Mouse (Mus musculus): ENCODE measurements around the gene Psmb3.
"Not testable (repeated sequence)": the region's sequence is repeated elsewhere in the genome, so short reads cannot be mapped to it uniquely, and the experiment has no call there.

Gene Psmb3

DNA sequence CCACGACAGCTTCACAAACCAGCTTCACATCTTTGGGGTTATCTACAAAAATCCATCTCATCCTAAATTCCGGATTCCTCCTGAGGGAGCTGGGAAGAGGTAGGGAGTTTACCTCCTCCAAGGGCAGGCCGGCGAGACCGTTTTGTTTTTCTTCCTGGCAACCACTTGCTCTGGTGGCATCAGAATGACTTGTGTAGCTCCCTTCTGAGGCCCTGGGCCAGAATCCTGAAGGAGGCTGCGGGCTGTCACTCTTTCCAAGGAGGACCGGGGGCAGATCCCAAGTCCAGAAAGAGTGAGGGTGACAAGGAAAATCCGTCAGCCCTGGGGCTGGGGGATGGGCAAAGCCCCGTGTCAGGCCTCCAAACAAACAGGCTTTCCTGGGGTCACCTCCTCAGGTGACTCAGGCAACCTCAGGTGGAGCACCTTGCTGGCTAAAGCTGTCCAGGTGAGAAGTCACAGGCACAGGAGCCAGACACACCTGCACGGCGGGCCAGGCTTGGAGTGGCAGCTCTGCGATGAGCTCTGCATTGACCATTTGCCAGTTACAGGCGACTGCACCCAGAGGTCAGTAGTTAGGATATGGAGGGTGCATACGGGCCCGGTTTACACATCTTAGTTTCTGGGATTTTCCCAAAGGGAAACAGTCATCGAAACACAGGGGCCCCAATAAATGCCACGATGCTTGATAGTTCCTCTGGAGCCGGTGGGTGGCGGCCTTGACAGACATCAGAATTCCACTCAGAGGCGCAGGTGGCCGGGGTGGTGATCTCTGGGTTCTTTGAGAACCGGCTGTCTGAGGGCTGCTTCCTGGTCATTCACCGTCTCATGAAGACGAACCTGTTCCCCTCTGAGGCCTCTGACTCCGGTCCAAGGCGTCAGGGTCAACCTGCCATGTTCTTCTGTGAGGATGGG is 14.4 kb downstream of the Psmb3 start:
- no peak for DNase-seq (ENCODE audit: low read depth, low spot score)

DNA sequence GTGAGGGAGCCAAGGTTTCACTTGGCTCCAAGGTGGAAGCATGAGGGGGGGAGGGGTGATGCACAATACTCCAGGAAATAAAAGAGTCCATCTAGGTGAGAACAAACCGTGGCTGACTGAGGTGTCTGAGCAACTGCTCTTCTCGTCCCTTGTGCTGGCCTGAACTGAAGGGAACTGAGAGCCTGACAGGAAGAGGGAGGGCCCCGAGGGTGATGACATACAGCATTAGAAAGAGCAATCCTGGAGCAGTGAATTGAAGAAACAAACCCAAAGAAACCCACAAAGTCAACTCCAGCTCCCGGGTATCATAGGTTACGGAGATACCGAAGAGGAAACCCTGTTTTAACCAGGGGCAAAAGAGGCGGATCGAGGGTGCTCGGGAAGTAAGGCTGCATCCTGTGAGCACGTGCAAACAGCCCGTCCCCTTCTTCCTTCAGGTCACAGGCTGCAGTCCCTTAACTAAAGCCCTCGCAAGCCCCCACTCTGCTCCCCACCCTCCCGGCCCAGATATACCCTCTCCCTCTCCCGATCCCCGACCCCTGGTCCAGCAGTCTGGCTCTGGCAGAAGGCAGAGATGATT is 15.2 kb downstream of the Psmb3 start:
- no peak for DNase-seq (ENCODE audit: low read depth, low spot score)

DNA sequence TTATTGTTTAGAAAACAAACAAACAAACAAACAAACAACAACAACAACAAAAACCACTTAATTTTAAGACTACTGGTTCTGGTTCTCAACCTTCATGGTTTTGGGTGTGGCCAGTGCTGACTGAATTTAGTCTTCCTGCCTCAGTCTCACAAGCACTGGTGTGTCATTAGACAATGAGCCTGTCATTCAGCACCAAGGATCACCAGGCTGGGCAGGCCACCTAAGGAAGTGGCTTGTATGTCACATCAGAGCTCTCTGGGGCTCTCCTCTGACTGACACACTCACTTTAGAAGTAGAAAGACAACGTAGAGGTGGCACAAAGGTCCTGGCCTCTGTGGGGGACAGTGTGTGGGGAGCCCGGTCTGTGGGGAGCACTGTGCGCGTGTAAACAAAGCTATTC is 15.8 kb downstream of the Psmb3 start:
- no peak for DNase-seq (ENCODE audit: low read depth, low spot score)

DNA sequence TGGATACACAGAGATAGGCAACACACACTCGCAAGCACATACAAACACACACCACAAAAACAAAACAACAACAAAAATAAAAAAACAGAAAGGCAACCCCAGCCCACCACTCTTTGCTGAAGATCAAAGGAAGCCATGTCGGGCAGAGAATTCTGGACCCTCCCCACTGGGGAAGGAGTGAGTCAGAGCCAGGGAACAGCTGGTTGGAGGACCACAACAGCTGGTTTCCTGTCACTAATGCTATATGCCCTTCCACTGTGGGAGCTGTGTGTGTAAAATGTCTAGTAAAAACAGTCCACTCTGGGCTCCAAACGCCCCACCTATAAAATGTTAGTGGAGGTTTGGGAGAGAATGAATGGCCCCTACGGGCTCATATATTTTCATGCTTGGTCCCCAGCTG is 18.1 kb downstream of the Psmb3 start:
- DNase-seq (ENCODE audit: low read depth, low spot score): no peak

DNA sequence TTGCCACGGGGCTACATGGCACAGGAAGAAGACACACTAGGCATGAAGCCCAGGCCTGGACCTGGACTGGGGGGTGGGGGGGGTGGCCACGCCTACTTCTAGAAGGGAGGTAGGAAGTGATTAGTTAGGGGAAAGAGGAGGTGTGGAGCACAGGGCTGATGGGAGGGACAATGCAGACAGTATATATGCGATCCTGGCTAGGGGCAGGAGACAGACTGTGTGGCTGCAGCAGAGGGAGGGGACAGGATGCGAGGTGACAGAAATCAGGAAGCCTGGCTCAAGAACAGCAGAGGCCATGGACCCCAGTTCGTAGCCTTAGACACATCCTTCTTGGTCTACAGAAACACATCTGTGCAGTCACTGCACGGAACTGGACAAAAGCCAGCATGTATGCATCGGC is 20.5 kb downstream of the Psmb3 start:
- no peak for DNase-seq (ENCODE audit: low read depth, low spot score)

DNA sequence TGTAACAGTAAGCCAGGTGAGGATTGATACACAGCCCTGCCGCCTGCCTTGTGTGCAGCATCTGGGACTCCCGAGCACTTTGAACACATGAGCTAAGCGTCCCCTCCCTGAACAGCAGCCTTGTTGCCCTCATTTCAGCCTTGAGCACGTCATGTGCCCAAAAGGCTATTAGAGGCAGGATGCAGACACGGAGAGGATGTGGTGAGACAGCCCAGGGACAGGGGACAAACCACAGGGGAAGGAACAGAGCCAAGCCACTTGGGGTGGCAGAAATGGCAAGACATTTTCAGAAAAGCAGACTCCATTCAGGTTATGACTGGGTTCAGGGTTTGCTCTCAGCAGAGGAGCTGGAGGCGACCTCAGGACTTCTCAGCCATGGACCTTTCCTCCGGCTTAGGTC is 25.1 kb downstream of the Psmb3 start:
- no peak for DNase-seq (ENCODE audit: low read depth, low spot score)

GRCm38 (mm10) chr11:97728730-97729129 is 25.5 kb downstream of the Psmb3 start:
- no peak for DNase-seq (ENCODE audit: low read depth, low spot score)

DNA sequence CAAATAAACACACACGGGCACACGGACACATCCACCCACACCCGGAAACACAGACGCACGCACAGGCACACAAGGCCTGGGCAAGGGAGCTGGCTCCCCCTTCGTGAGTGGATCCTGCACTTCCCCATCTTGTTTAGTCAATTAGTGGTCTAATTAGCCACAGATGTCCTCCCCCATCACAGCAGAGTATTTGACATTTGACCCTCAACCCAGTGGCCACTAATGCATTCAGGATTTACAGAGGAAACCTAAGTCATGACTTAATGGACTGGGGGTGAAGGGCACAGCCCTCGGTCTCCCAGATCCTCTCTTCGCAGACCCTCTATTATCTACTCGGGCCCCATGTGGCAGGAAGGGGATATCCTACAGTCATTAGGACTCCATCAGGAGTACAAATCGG is 30.5 kb downstream of the Psmb3 start:
- no peak for DNase-seq (ENCODE audit: low read depth, low spot score)

DNA sequence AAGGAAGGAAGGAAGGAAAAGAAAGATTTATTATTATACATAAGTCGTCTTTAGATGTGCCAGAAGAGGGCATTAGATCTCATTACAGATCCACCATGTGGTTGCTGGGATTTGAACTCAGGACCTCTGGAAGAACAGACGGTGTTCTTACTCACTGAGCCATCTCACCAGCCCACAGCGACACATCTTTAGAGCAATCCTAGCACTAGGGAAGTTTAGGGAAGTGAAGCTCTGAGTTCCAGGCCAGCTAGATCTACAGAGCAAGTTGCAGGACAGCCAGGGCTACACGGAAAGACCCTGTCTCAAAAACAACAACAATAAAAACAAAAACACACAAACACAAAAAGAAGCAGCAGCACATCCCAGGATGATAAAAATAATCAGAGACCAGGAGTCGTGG is 31.6 kb downstream of the Psmb3 start:
- not testable (repeated sequence) for DNase-seq (ENCODE audit: low read depth, low spot score)

DNA sequence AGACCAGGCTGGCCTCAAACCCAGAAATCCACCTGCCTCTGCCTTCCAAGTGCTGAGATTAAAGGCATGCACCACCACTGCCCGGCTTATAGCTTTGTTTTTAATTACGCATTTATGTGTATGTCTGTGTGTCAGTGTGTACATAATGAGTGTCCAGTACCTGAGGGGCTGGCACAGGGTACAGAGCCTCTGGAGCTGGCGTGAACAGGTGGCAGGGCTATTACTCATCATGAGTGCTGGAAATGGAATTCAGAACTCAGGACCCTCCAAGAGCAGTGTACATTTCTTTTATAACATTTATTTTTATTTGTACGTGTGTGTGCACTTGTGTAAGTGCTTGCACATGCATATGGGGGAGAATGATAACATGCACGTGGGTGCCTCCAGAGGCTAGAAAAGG is 33.4 kb downstream of the Psmb3 start:
- DNase-seq (ENCODE audit: low read depth, low spot score): no peak

- DNase-seq (ENCODE audit: low read depth, low spot score): no peak
Observed at GRCm38 (mm10) chr11:97737600-97737999, 34.4 kb downstream of the Psmb3 start.

GRCm38 (mm10) chr11:97738703-97739102 is 35.5 kb downstream of the Psmb3 start:
- DNase-seq (ENCODE audit: low read depth, low spot score): no peak

DNA sequence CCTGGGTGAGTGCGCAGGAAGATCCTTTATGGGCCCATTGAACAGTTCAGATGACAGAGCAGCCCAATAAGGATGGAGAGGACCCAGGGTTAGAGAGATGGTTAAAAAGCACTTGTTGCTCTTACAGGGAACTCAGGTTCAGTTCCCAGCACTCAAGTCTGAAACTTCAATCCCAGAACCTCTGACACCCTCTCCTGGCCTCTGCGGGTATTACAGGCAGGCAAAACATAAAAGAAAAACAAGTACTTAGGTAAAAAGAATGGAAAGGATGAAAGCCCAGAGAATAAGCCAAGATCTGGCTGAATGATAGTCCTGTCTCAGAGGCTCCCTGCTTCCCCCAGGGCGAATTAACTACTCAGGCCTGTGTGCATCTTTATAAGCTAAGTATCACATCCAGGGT is 36.0 kb downstream of the Psmb3 start:
- no peak for DNase-seq (ENCODE audit: low read depth, low spot score)

DNA sequence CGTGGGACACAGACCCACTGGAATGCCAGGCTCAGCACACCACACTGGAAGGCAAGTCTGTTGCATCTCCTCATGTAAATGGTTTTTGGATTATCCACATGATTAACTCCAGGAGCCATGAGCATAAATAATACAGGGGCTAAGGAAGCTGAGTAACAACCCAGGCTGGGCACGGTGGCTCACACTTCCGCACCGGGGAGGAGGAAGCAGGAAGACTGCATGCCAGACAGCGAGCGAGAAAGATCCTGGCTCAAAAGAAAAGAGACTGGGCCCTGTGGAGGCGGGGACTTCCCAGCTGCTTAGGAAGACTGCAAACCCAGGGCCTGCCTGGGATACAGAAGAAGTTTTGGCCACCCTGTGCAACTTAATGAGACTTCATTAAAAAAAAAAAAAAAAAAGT is 37.0 kb downstream of the Psmb3 start:
- no peak for DNase-seq (ENCODE audit: low read depth, low spot score)

GRCm38 (mm10) chr11:97742157-97742556 is 39.0 kb downstream of the Psmb3 start:
- no peak for DNase-seq (ENCODE audit: low read depth, low spot score)

DNA sequence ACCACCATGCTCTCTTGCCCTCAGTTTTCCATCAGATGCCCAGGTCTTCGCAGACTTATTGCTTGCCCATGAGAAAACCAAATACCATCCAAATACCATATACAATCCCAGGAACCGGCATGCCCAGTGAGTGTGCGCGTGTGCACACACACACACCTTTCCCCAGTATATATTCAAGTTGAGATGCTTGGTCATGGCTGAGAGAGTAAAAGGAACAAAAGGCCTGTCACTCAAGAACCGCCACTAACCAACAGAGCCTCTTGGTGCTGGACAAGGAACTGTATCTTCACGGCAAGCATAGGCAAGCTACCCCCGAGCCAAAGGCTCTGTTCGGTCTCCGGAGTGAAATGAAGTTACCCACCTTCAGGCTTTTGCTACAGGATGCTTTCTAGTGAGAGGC is 39.4 kb downstream of the Psmb3 start:
- no peak for DNase-seq (ENCODE audit: low read depth, low spot score)

GRCm38 (mm10) chr11:97743423-97743822 is 40.2 kb downstream of the Psmb3 start:
- no peak for DNase-seq (ENCODE audit: low read depth, low spot score)

DNA sequence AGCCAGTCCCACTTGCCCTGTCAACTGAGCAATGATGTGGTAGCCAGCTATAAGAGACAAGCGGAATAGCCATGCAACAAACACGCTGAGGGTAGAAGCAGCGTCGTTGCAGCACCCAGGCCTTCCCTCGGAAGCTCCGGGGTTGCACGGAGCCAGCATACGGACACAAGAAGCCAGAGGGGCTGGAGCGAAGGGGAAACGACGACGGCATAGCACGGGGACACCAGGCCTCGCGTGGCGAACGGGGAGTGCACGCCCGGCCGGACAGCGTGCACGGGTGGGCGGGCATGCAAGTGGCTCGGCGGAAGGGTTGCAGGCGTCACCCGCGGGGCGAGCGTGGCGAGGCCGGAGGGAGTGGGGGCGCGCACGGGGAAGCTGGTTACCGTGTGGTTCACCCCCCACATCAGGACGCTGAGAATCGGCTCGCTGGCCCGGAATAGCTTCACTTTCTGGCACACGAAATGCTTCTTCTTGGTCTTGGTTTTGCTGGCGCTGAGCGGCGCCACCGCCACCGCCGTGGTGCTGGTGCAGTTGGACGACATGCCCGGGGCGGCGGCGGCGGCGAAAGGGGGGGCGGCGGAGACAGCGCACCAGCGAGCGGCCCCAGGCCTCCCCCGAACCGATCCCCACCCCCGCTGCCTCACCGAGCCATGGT is 41.0 kb downstream of the Psmb3 start, which contains the start of gene Pip4k2b:
Gene Pip4k2b (minus strand): TSS at position 642 of the 655 bp plus-strand sequence.
- no peak for DNase-seq (ENCODE audit: low read depth, low spot score)

DNA sequence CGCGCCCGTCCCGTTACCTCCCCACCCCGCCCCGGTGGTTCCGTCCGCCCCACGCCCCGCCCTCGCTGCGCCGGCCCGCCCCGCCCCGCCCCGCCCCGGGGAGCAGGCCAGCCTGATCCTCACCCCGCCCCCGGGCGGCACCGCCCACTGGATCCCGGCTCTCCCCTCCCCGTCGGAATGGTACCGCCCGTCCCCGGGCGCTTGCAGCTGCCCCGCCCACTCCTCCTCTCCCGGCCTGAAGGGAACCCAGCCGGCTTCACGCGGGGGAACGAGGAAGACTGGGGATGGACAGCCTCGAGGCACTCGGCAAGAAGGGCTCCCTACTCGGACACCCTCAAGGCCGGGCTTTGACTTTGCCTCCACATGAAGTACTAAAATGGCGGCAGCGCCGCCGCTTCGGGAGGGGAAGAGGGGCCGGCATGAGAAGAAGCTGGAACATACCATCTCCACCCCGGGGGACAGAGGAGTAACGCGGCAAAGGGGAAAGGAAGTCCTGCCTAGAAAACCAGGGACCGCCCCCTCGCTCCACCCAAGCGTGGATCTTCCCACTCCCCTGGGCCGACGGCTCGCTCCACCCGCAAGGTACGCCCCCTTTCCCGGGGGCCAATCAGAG is 41.6 kb downstream of the Psmb3 start:
- peak; percentile 98 for DNase-seq (ENCODE audit: low read depth, low spot score)

DNA sequence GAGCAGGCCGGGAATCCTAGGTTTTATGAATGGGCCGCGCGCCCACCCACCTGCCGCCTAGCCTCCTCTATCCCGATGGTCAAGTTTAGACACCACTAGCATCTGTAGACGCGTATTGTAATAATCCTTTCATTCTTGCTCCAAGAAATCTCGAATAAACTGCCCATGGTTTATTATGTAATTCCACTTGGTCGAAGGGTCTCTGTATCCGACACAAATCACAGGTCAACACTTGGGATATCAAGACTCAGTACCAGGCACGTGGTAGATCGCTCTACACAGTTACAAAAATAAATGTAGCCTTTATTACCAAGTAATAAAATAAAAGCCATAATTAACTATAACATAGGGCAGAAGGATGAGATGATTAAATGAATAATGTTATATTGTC is 42.1 kb downstream of the Psmb3 start:
- DNase-seq (ENCODE audit: low read depth, low spot score): no peak

DNA sequence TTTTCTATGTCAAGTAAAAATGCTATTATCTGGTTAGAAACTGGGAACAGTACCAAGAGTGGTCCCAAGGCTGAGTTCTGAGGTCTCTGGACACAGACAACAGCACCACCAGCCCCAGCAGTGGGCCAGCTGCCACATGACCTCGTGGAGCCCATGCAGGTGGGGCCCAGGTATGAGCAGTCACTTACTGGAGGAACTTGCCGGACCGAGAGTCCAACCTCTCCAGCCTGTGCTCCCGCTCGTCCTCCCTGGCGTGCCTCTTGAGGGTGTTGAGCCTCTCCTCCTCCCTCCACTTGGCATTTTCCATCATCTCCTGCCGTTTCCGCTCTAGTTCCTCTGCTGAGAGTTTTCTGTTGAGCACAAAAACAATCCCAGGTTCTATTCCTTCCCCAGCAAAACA is 44.6 kb downstream of the Psmb3 start:
- no peak for DNase-seq (ENCODE audit: low read depth, low spot score)

DNA sequence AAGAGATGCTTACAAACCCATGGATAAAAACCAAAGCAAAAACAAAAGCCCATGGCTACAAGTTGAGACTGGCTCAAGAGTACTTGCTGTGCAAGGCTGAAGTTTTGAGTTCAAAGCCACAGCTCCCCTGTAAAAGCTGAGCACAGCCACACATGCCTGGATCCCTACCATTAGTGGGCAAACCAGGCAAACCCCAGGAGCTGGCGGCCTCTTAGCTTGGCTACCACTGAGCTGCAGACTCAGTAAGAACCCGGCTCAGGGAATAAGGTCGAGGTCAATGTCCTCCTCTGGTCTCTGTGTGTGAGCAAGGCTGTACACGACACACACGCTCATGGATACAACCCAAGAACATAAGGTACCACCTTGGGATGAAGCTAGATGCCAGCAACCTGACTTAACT is 45.3 kb downstream of the Psmb3 start:
- DNase-seq (ENCODE audit: low read depth, low spot score): no peak

Data from retina, postnatal 7 days (tissue).